Mouse (Mus musculus): ENCODE measurements around the gene Usp47. TPM values are rescaled to one million over a fixed set of nuclear protein-coding genes. Genes with fewer than 3 reads are reported as not detected.
A peak's percentile ranks its signal among the peaks of the same experiment; 100 is the strongest.

Gene Usp47
- 58.1 and 60.0 TPM in 2 replicates for polyA plus RNA-seq (2015; fragmentation: Nextera tagmentation; extraction: Ambion mirVana)

DNA sequence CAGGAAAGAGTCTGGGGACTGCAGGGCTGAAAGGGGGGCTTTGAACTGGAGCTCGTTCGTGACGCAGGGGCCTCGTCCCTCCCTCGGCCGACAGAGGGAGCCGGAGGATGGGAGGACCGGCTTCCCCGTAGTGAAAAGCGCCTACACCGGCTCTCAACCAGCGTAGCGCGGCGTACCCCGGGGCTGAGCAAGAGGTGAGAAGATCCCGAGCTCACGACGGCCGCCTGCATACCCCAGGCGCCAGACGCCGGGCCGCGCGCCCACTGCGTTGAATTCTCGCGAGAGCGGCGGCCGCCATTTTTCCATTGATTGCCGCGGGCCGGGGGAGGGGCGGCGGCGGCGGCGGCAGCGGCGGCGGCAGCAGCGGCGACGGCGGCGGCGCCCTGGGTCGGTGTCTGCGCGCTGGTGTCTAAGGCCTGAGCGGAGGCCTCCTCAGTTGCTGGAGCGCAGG is at the start of gene Usp47:
Gene Usp47, plus strand, starts transcription at position 355 of the 451 bp plus-strand sequence.
- ATAC-seq (ENCODE audit: low FRiP score): peak; percentile 89
- H3K9me3 ChIP-seq (replicated peaks): no peaks in the 10 kb centered on the region
- H3K27me3 ChIP-seq (replicated peaks): no peaks in the 10 kb centered on the region
- peak within 1 kb of the TSS; percentile 98 for H3K27ac ChIP-seq (replicated peaks)
- under 1% methylated on average over 48 of the region's 54 CpGs for WGBS
- H3K4me1 ChIP-seq: peaks cover 41% of the 10 kb centered on the region
- peak within 1 kb of the TSS; percentile 65 for H3K4me3 ChIP-seq (replicated peaks)
- peak within 1 kb of the TSS; percentile 83 for H3K4me2 ChIP-seq
- no peaks in the 10 kb centered on the region for H3K36me3 ChIP-seq
- H3K9ac ChIP-seq (replicated peaks): peak within 1 kb of the TSS; percentile 75

- H3K4me2 ChIP-seq: no peak overlapping the region
- no peak overlapping the region for H3K9ac ChIP-seq (replicated peaks)
- no peaks in the 10 kb centered on the region for H3K9me3 ChIP-seq (replicated peaks)
- no peak overlapping the region for H3K4me3 ChIP-seq (replicated peaks)
- WGBS: 86% methylated on average over 2 of the region's 2 CpGs
- no peaks in the 10 kb centered on the region for H3K36me3 ChIP-seq
- H3K27me3 ChIP-seq (replicated peaks): no peaks in the 10 kb centered on the region
- ATAC-seq (ENCODE audit: low FRiP score): no peak
- H3K4me1 ChIP-seq: no peaks in the 10 kb centered on the region
- no peak overlapping the region for H3K27ac ChIP-seq (replicated peaks)
Observed at GRCm38 (mm10) chr7:111976401-111976800, 46.9 kb upstream of the Usp47 start.

- WGBS: 93% methylated on average over 3 of the region's 3 CpGs
- Histone ChIP-seq H3K27me3 (replicated peaks) (no peaks in the 10 kb centered on the region), H3K4me3 (replicated peaks) (no peak overlapping the region), H3K9me3 (replicated peaks) (no peaks in the 10 kb centered on the region), H3K9ac (replicated peaks) (no peak overlapping the region), H3K27ac (replicated peaks) (no peak overlapping the region), H3K36me3 (no peaks in the 10 kb centered on the region), H3K4me1 (no peaks in the 10 kb centered on the region), H3K4me2 (no peak overlapping the region)
- no peak for ATAC-seq (ENCODE audit: low FRiP score)
Observed at GRCm38 (mm10) chr7:111977871-111978270, 45.4 kb upstream of the Usp47 start.

DNA sequence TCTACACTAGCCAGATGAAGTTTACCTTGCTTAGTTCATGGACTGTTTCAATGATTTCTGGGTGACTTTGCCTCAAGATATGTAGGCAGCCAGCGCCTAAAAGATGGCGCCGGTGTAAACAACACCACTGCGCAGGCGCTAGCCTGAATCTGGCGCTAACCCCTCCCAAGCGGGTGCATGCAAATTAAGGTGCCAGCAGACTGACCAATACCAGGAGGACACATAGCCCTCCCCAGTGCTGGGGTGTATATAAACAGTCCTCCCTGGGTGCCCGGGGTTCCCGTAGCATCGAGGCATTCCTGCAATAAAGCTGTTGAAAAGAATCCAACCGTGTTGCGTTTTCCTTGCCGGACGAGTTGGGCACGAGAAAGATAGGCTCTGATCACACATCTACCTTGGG is 41.0 kb upstream of the Usp47 start:
- Histone ChIP-seq H3K9me3 (replicated peaks) (no peaks in the 10 kb centered on the region), H3K36me3 (no peaks in the 10 kb centered on the region), H3K4me2 (no peak overlapping the region), H3K4me3 (replicated peaks) (no peak overlapping the region), H3K27ac (replicated peaks) (no peak overlapping the region), H3K4me1 (no peaks in the 10 kb centered on the region), H3K9ac (replicated peaks) (no peak overlapping the region), H3K27me3 (replicated peaks) (no peaks in the 10 kb centered on the region)
- ATAC-seq (ENCODE audit: low FRiP score): no peak
- WGBS: 97% methylated on average over 15 of the region's 15 CpGs

DNA sequence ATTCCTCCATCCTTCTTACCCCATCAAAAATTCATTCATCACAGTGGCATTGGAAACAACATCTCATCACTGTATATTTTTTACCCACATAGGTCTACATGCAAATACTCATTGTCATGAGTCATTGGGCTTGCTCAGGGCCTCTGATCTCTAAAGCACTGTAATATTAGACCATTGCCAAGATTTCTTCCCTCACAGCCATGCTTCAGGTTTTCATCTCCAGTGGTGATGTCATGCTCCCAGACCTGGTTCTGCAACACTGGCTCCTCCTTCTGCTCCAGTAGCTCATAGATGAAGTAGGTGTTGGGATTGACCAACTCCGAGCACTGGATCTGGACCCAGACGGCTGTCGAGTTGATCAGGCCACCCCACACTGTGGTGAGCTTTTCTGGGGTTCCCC is 38.8 kb upstream of the Usp47 start:
- Histone ChIP-seq H3K4me1 (no peaks in the 10 kb centered on the region), H3K36me3 (no peaks in the 10 kb centered on the region), H3K4me3 (replicated peaks) (no peak overlapping the region), H3K4me2 (no peak overlapping the region), H3K9me3 (replicated peaks) (no peaks in the 10 kb centered on the region), H3K9ac (replicated peaks) (no peak overlapping the region), H3K27me3 (replicated peaks) (no peaks in the 10 kb centered on the region), H3K27ac (replicated peaks) (no peak overlapping the region)
- WGBS: 95% methylated on average over 3 of the region's 3 CpGs
- no peak for ATAC-seq (ENCODE audit: low FRiP score)

- Histone ChIP-seq H3K4me2 (no peak overlapping the region), H3K9ac (replicated peaks) (no peak overlapping the region), H3K9me3 (replicated peaks) (no peaks in the 10 kb centered on the region), H3K36me3 (no peaks in the 10 kb centered on the region), H3K27ac (replicated peaks) (no peak overlapping the region), H3K27me3 (replicated peaks) (no peaks in the 10 kb centered on the region), H3K4me1 (no peaks in the 10 kb centered on the region), H3K4me3 (replicated peaks) (no peak overlapping the region)
- WGBS: 80% methylated on average over 4 of the region's 4 CpGs
- no peak for ATAC-seq (ENCODE audit: low FRiP score)
Observed at GRCm38 (mm10) chr7:111985266-111985665, 38.0 kb upstream of the Usp47 start.

- H3K4me3 ChIP-seq (replicated peaks): no peak overlapping the region
- no peak overlapping the region for H3K9ac ChIP-seq (replicated peaks)
- 88% methylated on average over 3 of the region's 3 CpGs for WGBS
- no peaks in the 10 kb centered on the region for H3K27me3 ChIP-seq (replicated peaks)
- H3K36me3 ChIP-seq: no peaks in the 10 kb centered on the region
- ATAC-seq (ENCODE audit: low FRiP score): no peak
- no peaks in the 10 kb centered on the region for H3K9me3 ChIP-seq (replicated peaks)
- no peak overlapping the region for H3K4me2 ChIP-seq
- no peak overlapping the region for H3K27ac ChIP-seq (replicated peaks)
- no peaks in the 10 kb centered on the region for H3K4me1 ChIP-seq
Observed at GRCm38 (mm10) chr7:111986906-111987305, 36.4 kb upstream of the Usp47 start.

DNA sequence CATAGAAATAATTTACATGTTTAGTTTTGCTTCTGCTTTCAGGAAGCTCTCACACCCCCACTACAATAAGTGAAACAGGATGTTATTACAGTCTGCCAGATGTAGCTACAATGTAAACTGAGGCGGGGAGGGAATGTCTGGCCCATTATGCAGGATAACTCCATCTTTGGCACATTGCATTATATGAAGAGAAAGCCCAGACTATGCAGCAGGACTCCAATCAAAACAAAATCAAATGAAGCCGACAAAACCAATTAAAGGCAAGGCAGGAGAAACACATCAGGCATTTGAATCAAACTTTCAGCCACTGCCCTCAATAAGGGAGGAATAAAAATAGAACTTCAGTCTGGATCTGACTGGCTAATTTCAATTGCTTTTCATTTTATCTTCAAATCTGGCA is 25.9 kb upstream of the Usp47 start:
- Histone ChIP-seq H3K27ac (replicated peaks) (no peak overlapping the region), H3K4me2 (no peak overlapping the region), H3K4me1 (no peaks in the 10 kb centered on the region), H3K9ac (replicated peaks) (no peak overlapping the region), H3K9me3 (replicated peaks) (no peaks in the 10 kb centered on the region), H3K4me3 (replicated peaks) (no peak overlapping the region), H3K27me3 (replicated peaks) (no peaks in the 10 kb centered on the region), H3K36me3 (no peaks in the 10 kb centered on the region)
- ATAC-seq (ENCODE audit: low FRiP score): no peak
- WGBS: 77% methylated on average over 2 of the region's 2 CpGs

GRCm38 (mm10) chr7:111998446-111999004 is 24.8 kb upstream of the Usp47 start:
- no peaks in the 10 kb centered on the region for H3K9me3 ChIP-seq (replicated peaks)
- 51% methylated on average over 6 of the region's 6 CpGs for WGBS
- no peaks in the 10 kb centered on the region for H3K27me3 ChIP-seq (replicated peaks)
- H3K36me3 ChIP-seq: no peaks in the 10 kb centered on the region
- H3K27ac ChIP-seq (replicated peaks): no peak overlapping the region
- H3K4me3 ChIP-seq (replicated peaks): no peak overlapping the region
- no peaks in the 10 kb centered on the region for H3K4me1 ChIP-seq
- no peak overlapping the region for H3K9ac ChIP-seq (replicated peaks)
- ATAC-seq (ENCODE audit: low FRiP score): no peak
- H3K4me2 ChIP-seq: no peak overlapping the region

GRCm38 (mm10) chr7:111999376-111999775 is 23.9 kb upstream of the Usp47 start:
- Histone ChIP-seq H3K27me3 (replicated peaks) (no peaks in the 10 kb centered on the region), H3K9me3 (replicated peaks) (no peaks in the 10 kb centered on the region), H3K27ac (replicated peaks) (no peak overlapping the region), H3K9ac (replicated peaks) (no peak overlapping the region), H3K36me3 (no peaks in the 10 kb centered on the region), H3K4me1 (no peaks in the 10 kb centered on the region), H3K4me3 (replicated peaks) (no peak overlapping the region), H3K4me2 (no peak overlapping the region)
- ATAC-seq (ENCODE audit: low FRiP score): no peak

- H3K4me2 ChIP-seq: no peak overlapping the region
- H3K4me3 ChIP-seq (replicated peaks): no peak overlapping the region
- 93% methylated on average over 1 of the region's 1 CpGs for WGBS
- H3K9me3 ChIP-seq (replicated peaks): no peaks in the 10 kb centered on the region
- H3K27ac ChIP-seq (replicated peaks): no peak overlapping the region
- H3K27me3 ChIP-seq (replicated peaks): no peaks in the 10 kb centered on the region
- no peaks in the 10 kb centered on the region for H3K36me3 ChIP-seq
- no peak for ATAC-seq (ENCODE audit: low FRiP score)
- H3K4me1 ChIP-seq: no peaks in the 10 kb centered on the region
- no peak overlapping the region for H3K9ac ChIP-seq (replicated peaks)
Observed at GRCm38 (mm10) chr7:112000166-112000565, 23.1 kb upstream of the Usp47 start.

DNA sequence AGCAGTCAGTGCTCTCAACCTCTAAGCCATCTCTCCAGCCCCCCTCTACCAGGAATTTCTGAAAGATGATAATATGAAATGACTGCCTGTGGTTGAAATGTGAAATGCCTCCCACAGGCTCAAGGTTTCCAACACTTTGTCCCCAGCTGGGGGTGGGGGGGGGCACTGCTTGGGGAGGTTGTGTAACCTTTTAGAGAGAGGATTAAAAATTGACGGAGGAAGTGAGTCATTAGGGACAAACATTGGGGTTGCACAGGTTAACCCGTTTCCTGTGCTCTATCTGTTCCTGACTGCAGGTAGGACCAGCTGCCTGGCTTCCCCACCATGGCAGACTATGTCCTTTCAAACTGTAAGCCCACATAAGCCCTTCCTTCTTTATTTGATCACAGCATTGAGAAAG is 12.8 kb upstream of the Usp47 start:
- WGBS: 84% methylated on average over 2 of the region's 2 CpGs
- no peaks in the 10 kb centered on the region for H3K9me3 ChIP-seq (replicated peaks)
- H3K4me1 ChIP-seq: no peaks in the 10 kb centered on the region
- ATAC-seq (ENCODE audit: low FRiP score): no peak
- no peak overlapping the region for H3K9ac ChIP-seq (replicated peaks)
- no peak overlapping the region for H3K4me3 ChIP-seq (replicated peaks)
- no peak overlapping the region for H3K4me2 ChIP-seq
- H3K27ac ChIP-seq (replicated peaks): no peak overlapping the region
- no peaks in the 10 kb centered on the region for H3K36me3 ChIP-seq
- H3K27me3 ChIP-seq (replicated peaks): no peaks in the 10 kb centered on the region

DNA sequence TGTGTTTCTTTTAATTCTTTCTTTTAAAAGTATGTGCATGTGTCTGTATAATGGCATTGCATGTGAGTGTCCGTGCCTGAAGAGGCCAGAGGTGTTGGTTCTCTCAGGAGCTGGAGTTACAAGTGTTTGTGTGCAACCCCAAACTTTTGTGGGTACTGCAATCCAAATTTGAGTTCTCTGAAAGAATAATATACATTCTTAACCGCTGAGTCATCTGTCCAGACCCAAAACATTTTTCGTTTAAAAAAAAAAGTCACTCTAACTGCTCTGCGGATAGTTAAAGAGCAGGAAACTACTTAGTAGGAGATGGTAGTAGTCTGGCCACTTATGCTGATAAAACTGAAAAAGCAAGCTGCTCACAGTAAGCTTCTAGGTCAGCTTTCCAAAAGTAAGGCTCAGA is 12.3 kb upstream of the Usp47 start:
- Histone ChIP-seq H3K4me3 (replicated peaks) (no peak overlapping the region), H3K27ac (replicated peaks) (no peak overlapping the region), H3K27me3 (replicated peaks) (no peaks in the 10 kb centered on the region), H3K9me3 (replicated peaks) (no peaks in the 10 kb centered on the region), H3K9ac (replicated peaks) (no peak overlapping the region), H3K36me3 (no peaks in the 10 kb centered on the region), H3K4me2 (no peak overlapping the region), H3K4me1 (no peaks in the 10 kb centered on the region)
- ATAC-seq (ENCODE audit: low FRiP score): no peak
- 85% methylated on average over 4 of the region's 4 CpGs for WGBS
